Mouse (Mus musculus) brain, embryonic 14.5 days (tissue): ENCODE results near the gene Ggt5.

Experiments
- CTCF ChIP-seq: fragments of 200-500 bp; IDR thresholded peaks from 2 replicates; pipeline ENCODE4 v1.5.1; 2012; ENCODE audit warnings: inconsistent platforms, mild to moderate bottlenecking, moderate library complexity, borderline replicate concordance; ENCODE audit not compliant: insufficient read depth, insufficient read length; ENCODE audit errors: extremely low read depth
- POLR2A ChIP-seq: fragments of 200-500 bp; IDR thresholded peaks from 2 replicates; pipeline ENCODE4 v1.6.1; 2012; ENCODE audit warnings: mild to moderate bottlenecking, inconsistent platforms, borderline replicate concordance; ENCODE audit not compliant: poor library complexity, insufficient read depth, insufficient read length, severe bottlenecking; ENCODE audit errors: extremely low read depth

DNA sequence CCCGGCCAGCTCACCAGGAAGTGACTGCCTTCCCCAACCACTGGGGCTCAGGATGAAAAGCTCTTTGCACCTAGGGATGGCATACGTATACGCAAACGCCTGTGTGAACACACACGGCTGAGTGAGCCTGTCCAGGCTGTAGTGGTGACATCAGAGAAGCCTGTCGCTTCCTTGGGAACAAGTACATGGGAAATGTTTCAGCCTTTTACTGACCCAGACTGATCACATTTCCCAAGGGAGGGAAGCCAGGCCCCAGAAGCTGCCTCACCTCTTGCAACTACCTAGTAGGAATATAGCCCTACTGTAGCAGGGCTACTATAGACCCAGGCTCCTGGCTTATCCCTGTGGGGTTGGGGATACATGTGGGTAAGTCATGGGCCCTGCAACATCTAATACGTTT is 3.4 kb downstream of the Ggt5 start:
- TF ChIP-seq CTCF (no peak), POLR2A (no peak)
